Mouse (Mus musculus): Measurements from ENCODE around the gene Chil1. TPM values are rescaled to one million over a fixed set of nuclear protein-coding genes. Genes with fewer than 3 reads are reported as not detected.

Chil1 gene
- total and polyA plus RNA-seq, 3 experiments: 1.7 to 6.7 (median 6.1) TPM

DNA sequence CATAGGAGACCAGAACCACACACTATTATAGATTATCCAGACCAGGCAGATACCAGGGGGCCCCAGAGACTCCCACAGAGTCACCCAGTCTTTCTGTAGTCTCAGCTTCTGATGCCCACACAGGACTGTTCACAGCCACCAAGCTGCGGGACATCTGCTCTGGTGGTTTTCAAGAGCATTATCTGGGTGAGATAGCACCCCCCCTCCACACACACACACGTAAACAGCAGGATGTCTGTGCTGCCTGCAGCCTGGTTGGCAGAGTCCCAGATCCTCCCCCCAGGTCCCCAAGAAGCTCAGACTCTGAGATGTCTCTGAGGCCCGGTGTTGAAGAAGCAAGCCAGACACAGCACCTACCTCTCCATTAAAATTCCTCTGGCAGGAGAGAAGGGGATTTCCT, 13.6 kb downstream of the Chil1 start:
- Histone ChIP-seq H3K36me3 (replicated peaks in 1 of 2; ENCODE audit: control insufficient read depth in 1 of 2, insufficient read depth in 1 of 2, low read length in 1 of 2) (no peaks in the 10 kb centered on the region), H3K9me3 (replicated peaks; ENCODE audit: low read length) (no peaks in the 10 kb centered on the region), H3K4me3 (replicated peaks in 1 of 3; ENCODE audit: low read depth in 2 of 3, low read length in 2 of 3, poor library complexity in 1 of 3) (peak overlapping the region; percentile 55 to 66 (median 56)), H3K9ac (ENCODE audit: insufficient read depth, low read depth) (peak overlapping the region; percentile 64), H3K4me2 (ENCODE audit: insufficient read depth, low read depth, poor library complexity, severe bottlenecking) (peak overlapping the region; percentile 73), H3K4me1 (ENCODE audit: control insufficient read depth in 1 of 2, insufficient read depth in 2 of 2) (peaks cover 30 to 93% of the 10 kb centered on the region in 2 experiments), H3K27me3 (replicated peaks) (no peaks in the 10 kb centered on the region), H3K27ac (ENCODE audit: insufficient read depth, low read depth) (peak overlapping the region; percentile 89), H3K79me2 (replicated peaks; ENCODE audit: control insufficient read depth, extremely low read depth, insufficient read depth, poor library complexity, severe bottlenecking) (no peaks in the 10 kb centered on the region)
- peak; percentile 55 for DNase-seq (ENCODE audit: extremely low read depth)
- dilution Hi-C loops (cut with MboI; ENCODE audit: extremely low pct_ligation_motif_present, extremely low pct_unique_long_range_greater_than_20kb, low sequenced_read_pairs) (no loop called here), in situ Hi-C loops (cut with MboI; ENCODE audit: low pct_ligation_motif_present, low pct_unique_long_range_greater_than_20kb, low sequenced_read_pairs) (loop anchor here (5.0 to 10.0 kb wide), 2 partner anchors 37 to 99 kb away; no protein-coding TSS in a partner anchor)
- TF ChIP-seq ELF1 (IDR thresholded peaks at IDR 0.05; ENCODE audit: low read depth, low read length) (no peak), PAX5 (IDR thresholded peaks at IDR 0.05; ENCODE audit: low read length) (no peak)

DNA sequence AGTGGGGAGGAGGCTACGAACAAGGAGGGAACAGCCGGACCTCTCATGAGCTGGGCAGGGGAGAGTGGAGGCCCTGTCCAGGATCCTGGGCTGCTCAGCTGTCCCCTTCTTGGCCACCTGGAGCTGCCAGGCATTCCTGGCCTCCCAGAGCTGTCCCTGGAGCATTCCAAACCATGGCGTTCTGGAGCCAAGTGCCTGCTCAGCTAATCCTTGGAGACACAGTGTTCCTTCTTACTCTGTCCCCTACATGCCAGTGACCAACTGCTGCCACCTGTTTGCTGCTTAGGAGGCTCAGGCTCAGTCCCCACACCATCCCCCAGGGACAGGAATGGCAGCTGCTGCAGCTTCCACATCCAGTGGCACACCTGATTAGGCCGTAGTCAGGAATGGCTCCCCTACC, 14.0 kb downstream of the Chil1 start:
- no peaks in the 10 kb centered on the region for H3K9me3 ChIP-seq (replicated peaks; ENCODE audit: low read length)
- H3K4me1 ChIP-seq (ENCODE audit: control insufficient read depth in 1 of 2, insufficient read depth in 2 of 2): peaks cover 30 to 93% of the 10 kb centered on the region in 2 experiments
- in situ Hi-C loops (cut with MboI; ENCODE audit: low pct_ligation_motif_present, low pct_unique_long_range_greater_than_20kb, low sequenced_read_pairs): loop anchor here (5.0 to 10.0 kb wide), 2 partner anchors 36 to 99 kb away; no protein-coding TSS in a partner anchor
- no peaks in the 10 kb centered on the region for H3K79me2 ChIP-seq (replicated peaks; ENCODE audit: control insufficient read depth, extremely low read depth, insufficient read depth, poor library complexity, severe bottlenecking)
- peak overlapping the region; percentile 64 for H3K9ac ChIP-seq (ENCODE audit: insufficient read depth, low read depth)
- H3K4me2 ChIP-seq (ENCODE audit: insufficient read depth, low read depth, poor library complexity, severe bottlenecking): peak overlapping the region; percentile 73
- no peak for TF ChIP-seq ETS1 (conservative IDR thresholded peaks at IDR 0.05; ENCODE audit: low read depth, low read length)
- peak; percentile 36; the same call in 1 of the 2 replicates for TF ChIP-seq MXI1 (IDR thresholded peaks at IDR 0.05; ENCODE audit: low read depth, low read length)
- 0 out of 2 replicates have a peak, but pooled peaks have one; percentile 15 for TF ChIP-seq SIN3A (IDR thresholded peaks at IDR 0.05; ENCODE audit: low read length)
- no peaks in the 10 kb centered on the region for H3K27me3 ChIP-seq (replicated peaks)
- H3K4me3 ChIP-seq (replicated peaks in 1 of 3; ENCODE audit: low read depth in 2 of 3, low read length in 2 of 3, poor library complexity in 1 of 3): peak overlapping the region; percentile 55 to 66 (median 56)
- H3K36me3 ChIP-seq (replicated peaks in 1 of 2; ENCODE audit: control insufficient read depth in 1 of 2, insufficient read depth in 1 of 2, low read length in 1 of 2): no peaks in the 10 kb centered on the region
- no peak for DNase-seq (ENCODE audit: extremely low read depth)
- dilution Hi-C loops (cut with MboI; ENCODE audit: extremely low pct_ligation_motif_present, extremely low pct_unique_long_range_greater_than_20kb, low sequenced_read_pairs): no loop called here
- H3K27ac ChIP-seq (ENCODE audit: insufficient read depth, low read depth): peak overlapping the region; percentile 89

GRCm38 (mm10) chr1:134196386-134196785, 14.4 kb downstream of the Chil1 start:
- Histone ChIP-seq H3K4me1 (ENCODE audit: control insufficient read depth in 1 of 2, insufficient read depth in 2 of 2) (peaks cover 31 to 94% of the 10 kb centered on the region in 2 experiments), H3K9ac (ENCODE audit: insufficient read depth, low read depth) (peak overlapping the region; percentile 64), H3K4me3 (replicated peaks in 1 of 3; ENCODE audit: low read depth in 2 of 3, low read length in 2 of 3, poor library complexity in 1 of 3) (peak overlapping the region; percentile 55 to 66 (median 56)), H3K36me3 (replicated peaks in 1 of 2; ENCODE audit: control insufficient read depth in 1 of 2, insufficient read depth in 1 of 2, low read length in 1 of 2) (no peaks in the 10 kb centered on the region), H3K27me3 (replicated peaks) (no peaks in the 10 kb centered on the region), H3K27ac (ENCODE audit: insufficient read depth, low read depth) (peak overlapping the region; percentile 89), H3K4me2 (ENCODE audit: insufficient read depth, low read depth, poor library complexity, severe bottlenecking) (peak overlapping the region; percentile 73), H3K79me2 (replicated peaks; ENCODE audit: control insufficient read depth, extremely low read depth, insufficient read depth, poor library complexity, severe bottlenecking) (no peaks in the 10 kb centered on the region), H3K9me3 (replicated peaks; ENCODE audit: low read length) (no peaks in the 10 kb centered on the region)
- dilution Hi-C loops (cut with MboI; ENCODE audit: extremely low pct_ligation_motif_present, extremely low pct_unique_long_range_greater_than_20kb, low sequenced_read_pairs) (no loop called here), in situ Hi-C loops (cut with MboI; ENCODE audit: low pct_ligation_motif_present, low pct_unique_long_range_greater_than_20kb, low sequenced_read_pairs) (loop anchor here (5.0 to 10.0 kb wide), 2 partner anchors 36 to 98 kb away; no protein-coding TSS in a partner anchor)
- DNase-seq (ENCODE audit: extremely low read depth): peak; percentile 99
- TF ChIP-seq POLR2AphosphoS2 (IDR thresholded peaks at IDR 0.05; ENCODE audit: low read depth, low read length) (no peak), USF2 (conservative IDR thresholded peaks at IDR 0.05; ENCODE audit: low read depth, low read length) (no peak; the same call in 1 of the 2 replicates), MYC (IDR thresholded peaks at IDR 0.05; ENCODE audit: low read depth, low read length) (no peak), ETS1 (conservative IDR thresholded peaks at IDR 0.05; ENCODE audit: low read depth, low read length) (peak; percentile 98), KAT2A (IDR thresholded peaks at IDR 0.05; ENCODE audit: insufficient replicate concordance, low read length) (no peak), GABPA (IDR thresholded peaks at IDR 0.05; ENCODE audit: insufficient replicate concordance, low read depth, low read length) (no peak), IRF4 (IDR thresholded peaks at IDR 0.05; ENCODE audit: low read depth, low read length) (peak; percentile 100), ZC3H11A (IDR thresholded peaks at IDR 0.05; ENCODE audit: low read depth, low read length) (no peak), EP300 (IDR thresholded peaks at IDR 0.05; ENCODE audit: low read length) (peak; percentile 99), BHLHE40 (IDR thresholded peaks at IDR 0.05; ENCODE audit: low read depth, low read length) (peak; percentile 75), USF1 (IDR thresholded peaks at IDR 0.05; ENCODE audit: low read depth, low read length) (no peak), E2F4 (IDR thresholded peaks at IDR 0.05; ENCODE audit: insufficient replicate concordance, low read depth, low read length) (no peak), TBP (conservative IDR thresholded peaks at IDR 0.05; ENCODE audit: low read depth, low read length) (peak; percentile 72; the same call in 1 of the 2 replicates), RAD21 (IDR thresholded peaks at IDR 0.05; ENCODE audit: low read depth, low read length) (peak; percentile 71), CHD2 (IDR thresholded peaks at IDR 0.05; ENCODE audit: low read length) (no peak), MAX (IDR thresholded peaks at IDR 0.05; ENCODE audit: low read length) (no peak), MEF2A (IDR thresholded peaks at IDR 0.05; ENCODE audit: borderline replicate concordance, low read depth, low read length) (peak; percentile 87; the same call in 1 of the 2 replicates), TCF12 (IDR thresholded peaks at IDR 0.05; ENCODE audit: low read depth, low read length) (peak; percentile 91), MXI1 (IDR thresholded peaks at IDR 0.05; ENCODE audit: low read depth, low read length) (no peak), CHD1 (IDR thresholded peaks at IDR 0.05; ENCODE audit: low read depth, low read length) (no peak), ZNF384 (IDR thresholded peaks at IDR 0.05; ENCODE audit: low read depth, low read length) (no peak), UBTF (IDR thresholded peaks at IDR 0.05; ENCODE audit: low read depth, low read length) (no peak)
